Mouse (Mus musculus) left cerebral cortex, adult 2 months (tissue): ENCODE data around the gene Ncbp3. TPM values are rescaled to one million over a fixed set of nuclear protein-coding genes. Genes with fewer than 3 reads are reported as not detected.
A peak's percentile ranks its signal among the peaks of the same experiment; 100 is the strongest.

Experiments
- DNase-seq, 2 experiments: peaks; one replicate each; pipeline ENCODE4 v3.0.0; 2021 to 2022; ENCODE audit warnings: low spot score in 2 of 2, mixed read lengths in 1 of 2; ENCODE audit errors: extremely low spot score in 1 of 2
- H3K27ac ChIP-seq: fragments of 200-600 bp; 2 replicates; pipeline ENCODE4 v1.8.1; 2022
- H3K4me3 ChIP-seq: fragments of 200-600 bp; 2 replicates; pipeline ENCODE4 v1.8.1; 2022
- CTCF ChIP-seq: fragments of 200-600 bp; IDR thresholded peaks from 2 replicates; pipeline ENCODE4 v1.8.1; 2022; ENCODE audit warnings: antibody characterized with exemption, mild to moderate bottlenecking, moderate library complexity
- intact Hi-C: fragments of 180-260 bp; cut with DNase I; formaldehyde crosslinking; loops from one replicate; pipeline ENCODE4 v1.15.1; 2025
- total RNA-seq, 2 experiments: library from RNA; stranded (reverse); gene quantifications; 2 replicates each; pipeline ENCODE4 v1.2.3; 2021

The Ncbp3 gene
- total RNA-seq, 2 experiments from 2014 or later: 10.3 to 10.7 TPM

DNA sequence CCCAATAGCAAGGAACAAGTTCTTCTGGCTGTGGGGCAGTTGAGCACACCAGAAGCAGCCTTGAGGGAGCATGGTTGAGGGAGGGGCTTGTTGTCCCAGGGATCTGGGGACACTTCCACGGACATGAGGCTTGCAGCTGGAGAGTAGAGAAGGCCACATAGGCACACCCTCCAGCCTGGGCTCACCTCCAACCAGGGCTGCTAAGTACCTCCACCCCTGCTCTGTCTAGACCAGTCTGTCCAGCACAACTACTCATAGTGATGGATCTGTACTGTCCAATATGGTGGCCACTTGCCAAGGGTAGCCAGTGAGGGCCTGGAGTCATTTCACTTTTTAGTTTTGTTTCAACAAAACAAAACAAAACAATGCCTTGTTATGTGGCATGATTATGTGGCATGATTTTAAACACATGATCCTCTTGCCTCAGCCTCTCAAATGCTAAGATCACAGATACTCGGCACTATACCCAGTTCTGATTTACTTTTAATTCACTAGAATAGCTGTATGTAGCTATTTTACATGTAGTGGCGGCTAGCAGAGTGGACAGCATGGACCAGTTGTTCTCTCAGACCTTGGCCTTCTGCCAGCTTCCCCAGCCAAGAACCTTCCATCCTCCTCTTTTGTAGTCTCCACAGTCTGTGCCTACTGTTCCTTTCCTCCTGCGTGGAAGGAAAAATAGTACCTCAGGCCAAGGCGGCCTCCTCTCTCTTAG lies 32.0 kb upstream of the Ncbp3 start:
- H3K27ac ChIP-seq: peak overlapping the region; percentile 60
- DNase-seq: peak in 1 of 2 experiments; percentile 40
- no peak overlapping the region for H3K4me3 ChIP-seq
- no peak for TF ChIP-seq CTCF
- intact Hi-C loops: no loop called here

DNA sequence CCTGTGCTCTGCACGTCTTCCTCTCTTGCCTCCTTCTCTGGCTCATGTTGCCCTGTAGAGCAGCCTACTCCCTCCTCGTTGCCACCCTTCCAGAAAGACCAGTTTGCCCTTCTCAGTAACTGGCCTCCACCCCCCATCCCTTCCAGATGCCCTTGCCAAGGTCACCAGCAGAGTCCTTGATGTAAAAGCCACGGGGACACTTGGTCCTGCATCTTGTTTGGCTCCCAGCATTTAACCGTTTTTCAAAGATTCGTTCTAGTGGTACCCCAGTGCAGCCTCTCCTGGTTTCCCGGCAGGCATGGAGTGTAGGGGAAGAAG lies 31.5 kb upstream of the Ncbp3 start:
- intact Hi-C loops: no loop called here

DNA sequence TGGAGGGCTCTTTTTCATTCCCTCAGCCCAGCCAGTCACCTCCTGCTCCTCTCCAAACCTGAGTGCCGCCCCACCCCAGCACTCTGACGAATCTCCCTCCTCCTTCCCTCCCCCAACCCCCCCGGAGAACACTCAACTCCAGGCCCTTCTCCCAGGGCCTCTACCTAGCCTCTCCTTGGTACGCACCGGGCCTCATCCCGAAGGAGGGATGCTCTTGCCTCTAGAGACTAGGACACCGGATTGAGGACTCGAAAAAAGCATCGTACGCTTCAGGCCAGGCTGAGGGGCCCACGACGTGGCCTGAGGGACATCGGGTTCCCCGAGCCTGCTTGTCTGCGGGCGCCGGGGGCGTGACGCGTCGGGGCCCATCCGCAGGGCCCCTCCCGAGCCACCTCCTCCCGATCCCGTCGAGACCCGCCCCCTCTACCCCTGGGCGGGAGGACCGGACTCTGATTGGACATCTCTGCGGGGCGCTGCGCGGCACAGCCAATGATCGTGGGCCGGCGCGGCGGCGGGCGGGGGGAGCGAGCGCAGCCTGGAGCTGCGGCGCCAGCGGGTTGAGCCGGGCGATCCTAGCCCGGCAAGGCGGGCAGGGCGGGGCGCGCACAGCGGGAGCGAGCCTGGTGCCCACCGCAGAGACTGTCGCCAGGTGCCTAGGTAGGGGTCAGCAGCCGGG lies 29.0 kb upstream of the Ncbp3 start, which contains the start of gene Camkk1:
Gene Camkk1 (plus strand): TSS at position 538 of the 676 bp plus-strand sequence.
- intact Hi-C loops: loop anchor here (1.0 to 2.0 kb wide), 2 partner anchors 29 to 452 kb away; partner anchors contain the start of gene Ncbp3
- peak; percentile 95 to 96 for DNase-seq
- no peak for TF ChIP-seq CTCF
- H3K4me3 ChIP-seq: peak within 1 kb of the TSS; percentile 94
- peak within 1 kb of the TSS; percentile 96 for H3K27ac ChIP-seq

More for the DNA sequence above, 31.5 kb upstream of the Ncbp3 start:
- no peak for DNase-seq
- Histone ChIP-seq H3K4me3 (no peak overlapping the region), H3K27ac (peak overlapping the region; percentile 60; the same call in 1 of the 2 replicates)
- TF ChIP-seq CTCF: no peak

DNA sequence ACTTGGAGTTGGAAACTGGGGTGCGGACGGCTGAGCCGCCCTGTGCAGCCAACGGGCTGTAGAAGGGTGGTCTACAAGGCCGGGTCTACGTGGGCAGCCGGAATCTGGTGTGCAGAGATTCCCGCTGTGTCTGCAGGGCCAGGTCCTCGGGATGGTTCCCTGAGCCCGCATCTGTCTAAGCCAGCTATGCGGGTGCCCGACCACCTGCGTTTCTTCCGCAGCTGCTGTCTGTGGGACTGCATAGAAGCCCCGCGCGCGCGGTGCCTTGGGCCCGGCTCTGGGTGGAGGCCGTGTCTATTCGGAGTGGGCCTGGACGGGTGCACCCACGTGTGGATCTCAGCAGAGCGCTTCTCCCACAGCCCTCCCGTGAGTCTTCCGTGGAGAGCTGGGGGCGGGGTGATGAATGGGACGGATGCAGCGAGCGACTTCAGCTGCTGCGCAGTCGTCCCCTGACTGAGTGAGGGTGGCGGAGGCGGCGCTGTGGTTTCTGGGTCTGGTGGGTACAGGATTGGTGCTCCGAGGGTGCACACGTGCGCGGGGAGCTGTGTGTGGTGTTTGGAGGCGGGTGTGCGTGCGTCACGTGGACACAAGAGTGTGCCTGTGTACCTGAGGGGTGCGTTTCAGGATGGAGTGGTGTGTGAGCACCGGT lies 28.3 kb upstream of the Ncbp3 start:
- no peak for TF ChIP-seq CTCF
- peak; percentile 82 to 84 for DNase-seq
- H3K4me3 ChIP-seq: peak overlapping the region; percentile 94
- intact Hi-C loops: loop anchor here (1.0 to 2.0 kb wide), 2 partner anchors 28 to 452 kb away; partner anchors contain the start of gene Ncbp3
- H3K27ac ChIP-seq: peak overlapping the region; percentile 96

DNA sequence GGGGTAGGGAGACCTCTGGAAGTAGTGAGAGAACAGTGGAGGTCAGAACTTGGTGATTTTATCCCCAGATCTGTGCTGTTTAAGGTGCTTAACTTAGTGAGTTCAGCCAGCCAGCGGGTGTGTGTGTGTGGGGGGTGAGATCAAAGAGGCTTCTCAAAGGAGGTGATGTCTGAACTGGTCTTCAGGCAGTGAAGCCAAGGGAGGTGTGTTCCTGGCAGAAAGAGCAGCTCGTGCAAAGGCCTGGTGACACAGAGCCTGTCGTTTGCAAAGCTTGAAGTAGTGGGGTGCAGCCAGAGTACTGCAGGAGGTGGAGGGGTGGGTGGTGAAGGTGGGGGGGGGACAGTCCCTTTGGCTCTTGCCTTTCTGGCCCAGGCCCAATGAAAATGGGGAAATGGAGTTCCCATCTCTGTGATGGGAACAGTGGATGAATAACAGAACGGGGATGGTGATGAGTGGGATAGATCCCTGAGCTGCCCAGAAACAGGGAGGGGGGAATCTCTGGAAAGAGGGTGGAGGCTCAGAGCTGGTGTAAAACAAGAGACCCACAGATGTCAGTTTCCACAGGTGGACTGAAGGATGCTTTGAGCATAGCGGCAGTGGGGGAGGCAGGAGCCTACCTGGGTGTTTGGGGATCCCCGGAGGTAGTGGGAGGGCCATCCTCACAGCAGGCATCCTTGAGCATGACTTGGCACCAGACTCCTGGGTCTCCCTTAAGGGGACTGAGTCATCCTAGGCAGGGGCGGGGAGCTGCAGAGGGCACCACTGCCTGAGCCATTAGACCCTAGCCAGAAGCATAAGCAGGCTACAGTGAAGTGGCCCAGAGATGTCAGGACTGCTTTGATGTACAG lies 26.4 kb upstream of the Ncbp3 start:
- intact Hi-C loops: loop anchor here (5.0 kb wide), 1 partner anchor 529 kb away; no protein-coding TSS in a partner anchor
- Histone ChIP-seq H3K4me3 (peak overlapping the region; percentile 94), H3K27ac (peak overlapping the region; percentile 78)
- no peak for TF ChIP-seq CTCF
- peak; percentile 26 to 50 for DNase-seq

DNA sequence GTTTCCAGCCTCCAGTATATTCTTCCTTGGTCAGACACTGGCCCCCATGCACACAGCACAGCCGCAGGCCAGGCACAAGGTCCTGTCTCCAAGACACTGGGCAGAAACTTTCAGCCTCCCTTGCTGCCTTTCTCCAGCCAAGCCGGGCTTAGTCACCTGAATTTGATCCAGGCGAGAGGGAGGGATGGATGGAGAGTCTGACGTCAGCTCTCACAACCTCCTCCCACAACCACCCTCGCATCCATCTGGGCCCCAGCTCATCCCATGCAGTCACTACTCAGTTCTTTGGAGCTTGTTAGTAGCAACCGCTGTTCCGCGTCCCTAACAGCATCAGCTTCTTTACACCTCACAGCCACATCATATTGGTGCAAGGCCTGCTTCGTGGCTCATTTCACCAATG lies 24.5 kb upstream of the Ncbp3 start:
- peak; percentile 80 to 87 for DNase-seq
- H3K27ac ChIP-seq: peak overlapping the region; percentile 70
- H3K4me3 ChIP-seq: no peak overlapping the region
- TF ChIP-seq CTCF: no peak
- intact Hi-C loops: loop anchor here (5.0 kb wide), 1 partner anchor 531 kb away; no protein-coding TSS in a partner anchor

DNA sequence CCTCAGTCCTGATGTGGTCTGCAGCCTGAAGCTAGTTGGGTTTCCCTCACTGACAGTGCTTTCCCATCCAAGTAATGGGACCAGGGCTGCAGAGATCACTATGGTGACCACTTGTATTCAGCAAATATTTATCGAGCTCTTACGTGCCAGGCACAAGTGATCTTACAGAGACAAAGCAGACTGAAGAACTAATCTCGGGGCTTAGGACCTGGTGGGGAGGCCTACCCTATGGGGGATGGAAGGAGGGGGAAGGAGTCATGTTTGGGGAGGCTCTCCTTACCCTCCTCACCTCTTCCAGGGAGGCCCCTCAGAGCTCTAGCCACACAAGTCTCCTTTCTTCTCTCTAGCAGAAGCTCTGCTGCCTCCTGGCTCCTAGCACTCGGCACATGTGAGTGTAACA lies 23.8 kb upstream of the Ncbp3 start:
- H3K27ac ChIP-seq: peak overlapping the region; percentile 56
- intact Hi-C loops: loop anchor here (5.0 kb wide), 1 partner anchor 532 kb away; no protein-coding TSS in a partner anchor
- TF ChIP-seq CTCF: no peak
- DNase-seq: no peak
- H3K4me3 ChIP-seq: no peak overlapping the region

DNA sequence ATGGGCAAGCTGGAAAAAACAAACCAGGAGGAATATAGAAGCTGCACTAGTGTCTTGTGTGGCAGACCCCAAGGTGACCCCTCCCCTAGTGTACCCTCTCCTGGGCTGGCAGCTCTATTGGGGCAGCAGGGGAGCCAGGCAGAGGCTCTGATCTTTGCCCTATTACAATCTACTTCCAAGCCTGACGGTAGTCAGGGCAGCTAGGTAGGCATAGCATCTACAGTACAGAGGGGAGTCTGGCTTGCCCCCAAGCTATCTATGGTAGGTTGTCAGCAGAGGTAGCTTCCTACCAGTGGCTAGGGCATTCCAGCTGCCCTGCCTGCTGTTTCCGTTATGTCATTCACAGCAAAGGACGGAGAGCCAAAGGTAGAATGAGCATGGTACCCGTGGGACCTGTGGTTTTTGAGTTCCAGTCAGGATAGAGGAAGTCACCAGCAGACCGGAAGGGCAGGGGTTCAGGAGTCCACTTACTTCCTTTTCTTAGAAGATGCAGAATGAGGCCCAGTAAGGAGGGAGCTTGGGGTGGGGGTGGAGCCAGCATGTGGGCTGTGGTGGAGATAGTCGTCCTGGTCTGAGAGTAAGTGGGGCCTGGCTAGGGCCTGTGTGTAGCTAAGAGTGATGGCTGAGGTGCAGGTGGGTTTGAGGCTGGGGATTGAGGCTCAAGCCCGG lies 23.2 kb upstream of the Ncbp3 start:
- peak overlapping the region; percentile 56 for H3K27ac ChIP-seq
- intact Hi-C loops: loop anchor here (5.0 kb wide), 1 partner anchor 532 kb away; no protein-coding TSS in a partner anchor
- H3K4me3 ChIP-seq: no peak overlapping the region
- DNase-seq: no peak
- no peak for TF ChIP-seq CTCF

DNA sequence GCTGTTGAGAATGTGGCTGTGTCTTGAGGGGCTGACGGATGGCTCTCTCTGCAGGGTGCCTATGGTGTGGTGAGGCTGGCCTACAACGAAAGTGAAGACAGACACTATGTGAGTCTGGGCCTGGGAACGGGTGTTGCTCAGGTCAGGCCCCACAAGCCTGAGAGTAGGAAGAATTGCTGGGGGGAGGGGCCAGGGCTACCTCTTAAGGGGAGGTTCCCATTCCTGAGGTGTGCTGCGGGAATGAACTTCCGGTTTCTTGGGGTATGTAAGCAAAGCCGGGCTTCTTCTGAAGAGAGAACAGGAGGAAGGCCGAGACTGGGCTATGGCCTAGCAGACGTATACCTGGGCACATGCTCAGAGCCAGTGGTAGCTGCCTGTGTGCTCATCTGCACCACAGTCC lies 20.6 kb upstream of the Ncbp3 start:
- no peak overlapping the region for H3K27ac ChIP-seq
- DNase-seq: no peak
- no peak for TF ChIP-seq CTCF
- intact Hi-C loops: no loop called here
- H3K4me3 ChIP-seq: no peak overlapping the region

DNA sequence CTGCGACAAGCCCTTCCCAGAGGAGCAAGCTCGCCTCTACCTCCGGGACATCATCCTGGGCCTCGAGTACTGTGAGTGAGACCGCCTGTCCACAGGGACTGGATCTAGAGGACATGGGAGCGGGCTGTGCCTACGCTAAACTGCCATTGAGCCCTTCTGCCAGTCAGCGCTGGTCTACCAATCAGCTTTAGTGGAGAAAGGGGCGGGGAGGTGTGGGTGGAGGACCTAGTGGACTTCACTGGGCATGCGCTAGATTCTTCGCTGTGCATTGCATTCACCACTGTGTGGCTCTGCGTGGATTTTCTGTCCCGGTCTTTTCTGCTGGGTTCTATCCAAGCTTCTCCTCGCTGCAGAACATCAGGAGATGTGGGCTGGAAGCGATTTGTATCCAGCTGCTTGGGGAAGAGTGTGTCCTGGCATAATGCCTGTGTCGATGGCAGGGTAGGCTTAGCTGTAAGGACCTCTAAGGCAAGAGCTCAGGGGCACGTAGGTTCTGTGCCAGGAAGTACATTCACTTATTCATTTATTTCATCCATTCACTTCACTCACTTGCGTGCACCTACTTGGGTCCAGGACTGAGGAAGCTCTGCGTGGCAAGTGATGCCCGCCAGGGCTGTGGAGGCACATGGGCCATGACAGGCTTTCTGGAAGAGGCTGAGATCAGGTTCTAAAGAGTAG lies 16.6 kb upstream of the Ncbp3 start:
- peak; percentile 11; the same call in 1 of the 2 replicates for TF ChIP-seq CTCF
- peak overlapping the region; percentile 53 for H3K27ac ChIP-seq
- H3K4me3 ChIP-seq: peak overlapping the region; percentile 31
- peak; percentile 85 to 88 for DNase-seq
- intact Hi-C loops: no loop called here
